ENCODE assay signal across 11 mouse cellular contexts in the genomic region with DNA sequence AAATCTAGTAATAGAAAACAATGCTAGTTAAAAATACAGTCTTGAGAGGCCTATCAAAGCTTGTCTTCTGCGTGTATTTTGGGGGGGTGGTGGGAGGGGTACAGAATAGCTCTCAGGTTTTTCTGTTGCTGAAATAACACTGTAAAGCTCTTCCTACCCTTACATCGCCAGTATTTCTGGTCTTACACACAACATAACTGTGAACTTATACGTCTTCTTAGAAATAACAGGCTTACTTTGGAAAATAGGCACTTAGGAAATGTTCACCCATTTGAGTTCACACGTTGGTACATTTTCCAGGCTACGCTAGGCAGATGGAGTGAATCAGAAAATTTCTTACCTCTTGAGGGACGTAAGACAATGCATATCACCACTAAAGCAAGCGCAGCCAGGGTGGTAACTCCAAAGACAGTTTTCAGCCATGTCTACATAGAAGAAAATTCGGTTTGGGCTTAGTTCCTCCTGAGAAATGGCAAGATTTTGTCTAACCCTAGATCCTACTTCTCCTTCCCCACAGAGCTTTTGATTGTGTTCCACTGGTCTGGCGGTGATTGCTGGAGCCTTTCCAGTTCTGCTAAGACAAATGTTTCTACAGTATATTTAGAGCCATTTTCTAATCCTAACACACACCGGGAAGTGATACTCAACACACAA. TPM values are rescaled to one million over a fixed set of nuclear protein-coding genes. Genes with fewer than 3 reads are reported as not detected.
DNase-seq lines count a peak whose midpoint lies in the region; ATAC-seq and TF ChIP-seq lines count a peak whose summit lies in the region.
"Had no signal": no experiment of that assay in that cellular context is flagged by ENCODE, and none has a peak within 500 bp of the region (broad histone marks: within the 10 kb centered on the region; RNA-seq: fewer than 3 reads in every experiment).

No protein-coding gene starts in this region.

- no peaks in the 10 kb centered on the region for H3K36me3 ChIP-seq in embryonic facial prominence, embryonic 15.5 days
- no peaks in the 10 kb centered on the region for H3K36me3 ChIP-seq in neural tube, embryonic 13.5 days
- H3K36me3 ChIP-seq: midbrain, embryonic 13.5 days had no signal

- no peak for TF ChIP-seq CTCF in left cerebral cortex, adult 2 months (IDR thresholded peaks at IDR 0.05)

- no peak overlapping the region; the same call in 1 of the 2 replicates for H3K9ac ChIP-seq in embryonic facial prominence, embryonic 15.5 days
- H3K9ac ChIP-seq in neural tube, embryonic 13.5 days, result no peak overlapping the region
- H3K9ac ChIP-seq: midbrain, embryonic 13.5 days had no signal

- H3K9me3 ChIP-seq in embryonic facial prominence, embryonic 15.5 days (replicated peaks), result no peaks in the 10 kb centered on the region
- no peaks in the 10 kb centered on the region for H3K9me3 ChIP-seq in neural tube, embryonic 13.5 days
- H3K9me3 ChIP-seq: midbrain, embryonic 13.5 days had no signal

- no peak for DNase-seq in frontal cortex, postnatal 25 days (ENCODE audit: low spot score in 2 of 2)
- no peak for DNase-seq in left cerebral cortex, adult 2 months (ENCODE audit: extremely low spot score in 1 of 2, low spot score in 2 of 2)
- DNase-seq in left cerebral cortex, postnatal 14 days (ENCODE audit: low spot score in 2 of 2), result no peak
- no peak for DNase-seq in urinary bladder, postnatal 4 days (ENCODE audit: low spot score in 2 of 2)
- no peak for DNase-seq in ovary, postnatal 10 days (ENCODE audit: low spot score)
- DNase-seq: cerebellum, postnatal 25 days had no signal

- H3K4me2 ChIP-seq in embryonic facial prominence, embryonic 15.5 days (replicated peaks), result peak overlapping the region; percentile 45
- 0 out of 2 replicates have a peak overlapping the region, but pooled peaks have one; percentile 0 for H3K4me2 ChIP-seq in neural tube, embryonic 13.5 days
- H3K4me2 ChIP-seq: midbrain, embryonic 13.5 days had no signal

- peak overlapping the region; percentile 84 for H3K27ac ChIP-seq in left cerebral cortex, adult 2 months
- H3K27ac ChIP-seq in embryonic facial prominence, embryonic 15.5 days (replicated peaks), result peak overlapping the region; percentile 90
- no peak overlapping the region for H3K27ac ChIP-seq in neural tube, embryonic 13.5 days (replicated peaks)
- H3K27ac ChIP-seq: midbrain, embryonic 13.5 days had no signal

- peak; percentile 60 for ATAC-seq in frontal cortex, adult (ENCODE audit: low TSS enrichment)
- ATAC-seq in embryonic facial prominence, embryonic 15.5 days (ENCODE audit: insufficient number of reproducible peaks, low FRiP score, low TSS enrichment, low read depth), result peak; percentile 15; the same call in 1 of the 2 replicates
- no peak for ATAC-seq in neural tube, embryonic 13.5 days (ENCODE audit: low read depth)
- ATAC-seq: activated CD4-positive, CD25-positive, alpha-beta regulatory T cell, adult 4 months; midbrain, embryonic 13.5 days had no signal

- 45% methylated on average over 10 of the region's 10 CpGs for WGBS in embryonic facial prominence, embryonic 15.5 days
- WGBS in neural tube, embryonic 13.5 days, result 81% methylated on average over 10 of the region's 10 CpGs

- no peak overlapping the region; the same call in 1 of the 2 replicates for H3K4me3 ChIP-seq in left cerebral cortex, adult 2 months
- peak overlapping the region; percentile 39 for H3K4me3 ChIP-seq in embryonic facial prominence, embryonic 15.5 days (replicated peaks)
- no peak overlapping the region for H3K4me3 ChIP-seq in neural tube, embryonic 13.5 days
- H3K4me3 ChIP-seq: midbrain, embryonic 13.5 days had no signal

- intact Hi-C loops in left cerebral cortex, adult 2 months (cut with DNase I), result loop anchor here (2.0 to 5.0 kb wide), 3 partner anchors 56 to 266 kb away; no protein-coding TSS in a partner anchor
- intact Hi-C loops in left cerebral cortex, postnatal 14 days (cut with DNase I), result no loop called here

- no peaks in the 10 kb centered on the region for H3K27me3 ChIP-seq in embryonic facial prominence, embryonic 15.5 days
- H3K27me3 ChIP-seq in neural tube, embryonic 13.5 days, result no peaks in the 10 kb centered on the region
- H3K27me3 ChIP-seq: midbrain, embryonic 13.5 days had no signal

- peaks cover 7% of the 10 kb centered on the region; the same call in 1 of the 2 replicates for H3K4me1 ChIP-seq in embryonic facial prominence, embryonic 15.5 days
- no peaks in the 10 kb centered on the region for H3K4me1 ChIP-seq in neural tube, embryonic 13.5 days (replicated peaks)
- H3K4me1 ChIP-seq: midbrain, embryonic 13.5 days had no signal

RNA-seq across cellular contexts. Expression of gene Fap, which starts 0.6 kb away (rescaled TPM):
- 1 to 10 TPM; 4.0 to 4.2 TPM for total RNA-seq in left cerebral cortex, adult 2 months (2021)
- 1 to 10 TPM; 3.3 to 3.6 TPM for total RNA-seq in left cerebral cortex, postnatal 14 days (2021)
- polyA plus RNA-seq in embryonic facial prominence, embryonic 15.5 days (2015; fragmentation: Nextera tagmentation; extraction: Ambion mirVana), result 27.6 and 30.9 TPM in 2 replicates
- polyA plus RNA-seq in neural tube, embryonic 13.5 days (2015; fragmentation: Nextera tagmentation; extraction: Ambion mirVana), result 2.6 and 3.7 TPM in 2 replicates
